Mouse (Mus musculus): ENCODE data around the gene Cbx4. TPM values are rescaled to one million over a fixed set of nuclear protein-coding genes. Genes with fewer than 3 reads are reported as not detected.

The Cbx4 gene
- polyA plus RNA-seq, 1 experiment from 2014 or later = 20.2 TPM

- Histone ChIP-seq H3K4me2 (peak overlapping the region; percentile 96), H3K9me3 (replicated peaks) (no peaks in the 10 kb centered on the region), H3K36me3 (no peaks in the 10 kb centered on the region), H3K27me3 (replicated peaks) (peaks cover 35% of the 10 kb centered on the region), H3K4me1 (peaks cover 48% of the 10 kb centered on the region), H3K27ac (replicated peaks) (peak overlapping the region; percentile 30; the same call in 1 of the 2 replicates), H3K9ac (replicated peaks) (peak overlapping the region; percentile 69), H3K4me3 (replicated peaks) (peak overlapping the region; percentile 54)
- peak; percentile 4; the same call in 1 of the 2 replicates for ATAC-seq (ENCODE audit: low FRiP score)
- under 1% methylated on average over 75 of the region's 75 CpGs for WGBS
Observed at GRCm38 (mm10) chr11:119090076-119090960, 4.3 kb upstream of the Cbx4 start.

- H3K4me3 ChIP-seq (replicated peaks) = peak overlapping the region; percentile 54
- H3K4me1 ChIP-seq = peaks cover 51% of the 10 kb centered on the region
- H3K36me3 ChIP-seq = no peaks in the 10 kb centered on the region
- peak overlapping the region; percentile 69 for H3K9ac ChIP-seq (replicated peaks)
- WGBS = under 1% methylated on average over 41 of the region's 41 CpGs
- ATAC-seq (ENCODE audit: low FRiP score) = no peak
- H3K9me3 ChIP-seq (replicated peaks) = no peaks in the 10 kb centered on the region
- peak overlapping the region; percentile 96 for H3K4me2 ChIP-seq
- H3K27ac ChIP-seq (replicated peaks) = no peak overlapping the region
- H3K27me3 ChIP-seq (replicated peaks) = peaks cover 35% of the 10 kb centered on the region
Observed at GRCm38 (mm10) chr11:119089235-119090075, 3.4 kb upstream of the Cbx4 start.

GRCm38 (mm10) chr11:119088391-119089234 lies 2.6 kb upstream of the Cbx4 start:
- Histone ChIP-seq H3K36me3 (no peaks in the 10 kb centered on the region), H3K4me1 (peaks cover 60% of the 10 kb centered on the region), H3K9ac (replicated peaks) (no peak overlapping the region), H3K4me2 (peak overlapping the region; percentile 96), H3K9me3 (replicated peaks) (no peaks in the 10 kb centered on the region), H3K27me3 (replicated peaks) (peaks cover 30% of the 10 kb centered on the region), H3K4me3 (replicated peaks) (no peak overlapping the region), H3K27ac (replicated peaks) (no peak overlapping the region)
- 2% methylated on average over 28 of the region's 28 CpGs for WGBS
- ATAC-seq (ENCODE audit: low FRiP score) = no peak

- Histone ChIP-seq H3K4me2 (peak overlapping the region; percentile 13), H3K4me1 (peaks cover 71% of the 10 kb centered on the region), H3K9ac (replicated peaks) (no peak overlapping the region), H3K27me3 (replicated peaks) (peaks cover 29% of the 10 kb centered on the region), H3K36me3 (no peaks in the 10 kb centered on the region), H3K9me3 (replicated peaks) (no peaks in the 10 kb centered on the region), H3K4me3 (replicated peaks) (0 out of 2 replicates have a peak overlapping the region, but pooled peaks have one; percentile 8), H3K27ac (replicated peaks) (no peak overlapping the region)
- WGBS = 1% methylated on average over 35 of the region's 35 CpGs
- ATAC-seq (ENCODE audit: low FRiP score) = no peak
Observed at GRCm38 (mm10) chr11:119087301-119088082, 1.5 kb upstream of the Cbx4 start.

- ATAC-seq (ENCODE audit: low FRiP score) = peak; percentile 67
- peak overlapping the region; percentile 90 for H3K4me2 ChIP-seq
- peaks cover 83% of the 10 kb centered on the region for H3K4me1 ChIP-seq
- under 1% methylated on average over 60 of the region's 66 CpGs for WGBS
- H3K4me3 ChIP-seq (replicated peaks) = peak overlapping the region; percentile 92
- peaks cover 45% of the 10 kb centered on the region for H3K27me3 ChIP-seq (replicated peaks)
- no peaks in the 10 kb centered on the region for H3K9me3 ChIP-seq (replicated peaks)
- peak overlapping the region; percentile 97 for H3K9ac ChIP-seq (replicated peaks)
- peak overlapping the region; percentile 99 for H3K27ac ChIP-seq (replicated peaks)
- H3K36me3 ChIP-seq = peaks cover 19% of the 10 kb centered on the region
Observed at GRCm38 (mm10) chr11:119085279-119086062, 550 bp downstream of the Cbx4 start.

GRCm38 (mm10) chr11:119084446-119085278 lies 1.4 kb downstream of the Cbx4 start:
- Histone ChIP-seq H3K36me3 (peaks cover 19% of the 10 kb centered on the region), H3K4me2 (peak overlapping the region; percentile 90), H3K9ac (replicated peaks) (peak overlapping the region; percentile 97), H3K4me3 (replicated peaks) (peak overlapping the region; percentile 92), H3K27me3 (replicated peaks) (peaks cover 45% of the 10 kb centered on the region), H3K9me3 (replicated peaks) (no peaks in the 10 kb centered on the region), H3K27ac (replicated peaks) (peak overlapping the region; percentile 99), H3K4me1 (peaks cover 79% of the 10 kb centered on the region)
- under 1% methylated on average over 18 of the region's 18 CpGs for WGBS
- ATAC-seq (ENCODE audit: low FRiP score) = no peak

- Histone ChIP-seq H3K9me3 (replicated peaks) (no peaks in the 10 kb centered on the region), H3K9ac (replicated peaks) (peak overlapping the region; percentile 97), H3K27me3 (replicated peaks) (peaks cover 39% of the 10 kb centered on the region), H3K4me1 (peaks cover 79% of the 10 kb centered on the region), H3K36me3 (peaks cover 22% of the 10 kb centered on the region), H3K4me2 (peak overlapping the region; percentile 90), H3K27ac (replicated peaks) (peak overlapping the region; percentile 99), H3K4me3 (replicated peaks) (peak overlapping the region; percentile 92)
- no peak for ATAC-seq (ENCODE audit: low FRiP score)
- WGBS = 4% methylated on average over 28 of the region's 28 CpGs
Observed at GRCm38 (mm10) chr11:119083724-119084445, 2.1 kb downstream of the Cbx4 start.

GRCm38 (mm10) chr11:119082638-119083599 lies 3.1 kb downstream of the Cbx4 start:
- Histone ChIP-seq H3K4me1 (peaks cover 81% of the 10 kb centered on the region), H3K9ac (replicated peaks) (peak overlapping the region; percentile 97), H3K27ac (replicated peaks) (no peak overlapping the region), H3K27me3 (replicated peaks) (peaks cover 29% of the 10 kb centered on the region), H3K9me3 (replicated peaks) (no peaks in the 10 kb centered on the region), H3K36me3 (peaks cover 22% of the 10 kb centered on the region), H3K4me3 (replicated peaks) (peak overlapping the region; percentile 92), H3K4me2 (peak overlapping the region; percentile 90)
- WGBS = 17% methylated on average over 20 of the region's 20 CpGs
- ATAC-seq (ENCODE audit: low FRiP score) = no peak

Data from neural tube, embryonic 15.5 days (tissue).